Mouse (Mus musculus) CH12.LX (cell line): ENCODE data around the gene Klhl29. TPM values are rescaled to one million over a fixed set of nuclear protein-coding genes. Genes with fewer than 3 reads are reported as not detected.

Source experiments
- DNase-seq: peaks from one replicate; pipeline ENCODE4 v3.0.0-alpha.2; 2013; ENCODE audit errors: extremely low read depth
- H3K27ac ChIP-seq: 2 replicates; pipeline ENCODE4 v1.5.1; 2012; ENCODE audit warnings: low read depth, mild to moderate bottlenecking, control low read depth, moderate library complexity; ENCODE audit not compliant: insufficient read depth
- H3K27me3 ChIP-seq: replicated peaks from 2 replicates; pipeline ENCODE3; 2012; ENCODE audit warnings: inconsistent platforms
- H3K36me3 ChIP-seq, 2 experiments: replicated peaks in 1 of 2; 2 replicates each; pipeline versions ENCODE3 to v1.6.1; 2012; ENCODE audit warnings: inconsistent platforms in 1 of 2, low read length in 1 of 2, mild to moderate bottlenecking in 1 of 2, mixed read lengths in 1 of 2, moderate library complexity in 1 of 2; ENCODE audit not compliant: control insufficient read depth in 1 of 2, insufficient read depth in 1 of 2
- H3K4me1 ChIP-seq, 2 experiments: 2 replicates each; pipeline ENCODE4 v1.6.1; 2012; ENCODE audit warnings: inconsistent platforms in 1 of 2, moderate library complexity in 1 of 2; ENCODE audit not compliant: insufficient read depth in 2 of 2, control insufficient read depth in 1 of 2
- H3K4me2 ChIP-seq: 2 replicates; pipeline ENCODE4 v1.6.1; 2012; ENCODE audit warnings: low read depth, mild to moderate bottlenecking, control low read depth; ENCODE audit not compliant: poor library complexity, insufficient read depth, severe bottlenecking
- H3K4me3 ChIP-seq, 3 experiments: fragments of 150-350 bp in 1 of 3; sonication (generic) in 1 of 3; replicated peaks in 1 of 3; 2 replicates each; pipeline versions ENCODE3 to v1.5.1; 2011 to 2012; ENCODE audit warnings: low read depth in 2 of 3, low read length in 2 of 3, mild to moderate bottlenecking in 2 of 3, moderate library complexity in 2 of 3, control low read depth in 1 of 3, improper control_type of control experiment in 1 of 3, inconsistent platforms in 1 of 3, mixed read lengths in 1 of 3; ENCODE audit not compliant: poor library complexity in 1 of 3
- H3K79me2 ChIP-seq: replicated peaks from 2 replicates; pipeline ENCODE4 v1.6.1; 2012; ENCODE audit warnings: mild to moderate bottlenecking, moderate library complexity; ENCODE audit not compliant: control insufficient read depth, poor library complexity, insufficient read depth, severe bottlenecking; ENCODE audit errors: extremely low read depth
- H3K9ac ChIP-seq: 2 replicates; pipeline ENCODE4 v1.6.1; 2012; ENCODE audit warnings: low read depth, mild to moderate bottlenecking, control low read depth, moderate library complexity; ENCODE audit not compliant: insufficient read depth
- H3K9me3 ChIP-seq: replicated peaks from 2 replicates; pipeline ENCODE3; 2012; ENCODE audit warnings: low read length, inconsistent platforms, mixed read lengths
- CHD1 ChIP-seq: IDR thresholded peaks from 2 replicates; pipeline ENCODE4 v1.6.1; 2012; ENCODE audit warnings: low read depth, low read length, improper control_type of control experiment, inconsistent platforms
- CHD2 ChIP-seq: IDR thresholded peaks from 2 replicates; pipeline ENCODE4 v1.6.1; 2011; ENCODE audit warnings: low read length, improper control_type of control experiment
- CTCF ChIP-seq, 2 experiments: IDR thresholded peaks in 1 of 2; conservative IDR thresholded peaks in 1 of 2; 2 replicates each; pipeline ENCODE4 v1.5.1; 2011 to 2012; ENCODE audit warnings: low read depth in 2 of 2, low read length in 2 of 2, improper control_type of control experiment in 1 of 2, inconsistent platforms in 1 of 2, mild to moderate bottlenecking in 1 of 2, moderate library complexity in 1 of 2
- EP300 ChIP-seq: IDR thresholded peaks from 2 replicates; pipeline ENCODE4 v1.6.1; 2011; ENCODE audit warnings: low read length, improper control_type of control experiment
- GABPA ChIP-seq: IDR thresholded peaks from 2 replicates; pipeline ENCODE4 v1.6.1; 2012; ENCODE audit warnings: low read depth, low read length, improper control_type of control experiment, inconsistent platforms; ENCODE audit not compliant: insufficient replicate concordance
- HCFC1 ChIP-seq: IDR thresholded peaks from 2 replicates; pipeline ENCODE4 v1.6.1; 2012; ENCODE audit warnings: low read depth, mild to moderate bottlenecking, inconsistent platforms, low read length, improper control_type of control experiment
- JUN ChIP-seq: IDR thresholded peaks from 2 replicates; pipeline ENCODE4 v1.6.1; 2011; ENCODE audit warnings: low read depth, mild to moderate bottlenecking, low read length, improper control_type of control experiment, moderate library complexity; ENCODE audit not compliant: insufficient read depth
- MAFK ChIP-seq: IDR thresholded peaks from 2 replicates; pipeline ENCODE4 v1.6.1; 2011; ENCODE audit warnings: low read length, improper control_type of control experiment; ENCODE audit not compliant: insufficient replicate concordance
- MAZ ChIP-seq: IDR thresholded peaks from 2 replicates; pipeline ENCODE4 v1.6.1; 2012; ENCODE audit warnings: low read depth, mild to moderate bottlenecking, inconsistent platforms, low read length, improper control_type of control experiment, moderate library complexity
- MYC ChIP-seq: IDR thresholded peaks from 2 replicates; pipeline ENCODE4 v1.6.1; 2011; ENCODE audit warnings: low read depth, mild to moderate bottlenecking, improper control_type of control experiment, low read length
- NELFE ChIP-seq: IDR thresholded peaks from 2 replicates; pipeline ENCODE4 v1.6.1; 2011; ENCODE audit warnings: low read depth, low read length, improper control_type of control experiment
- NRF1 ChIP-seq: IDR thresholded peaks from 2 replicates; pipeline ENCODE4 v1.6.1; 2014; ENCODE audit warnings: low read depth, mild to moderate bottlenecking, inconsistent platforms, low read length, improper control_type of control experiment, moderate library complexity
- PAX5 ChIP-seq: IDR thresholded peaks from 2 replicates; pipeline ENCODE4 v1.6.1; 2012; ENCODE audit warnings: low read length, inconsistent platforms, mixed read lengths
- POLR2A ChIP-seq: IDR thresholded peaks from 2 replicates; pipeline ENCODE4 v1.6.1; 2011; ENCODE audit warnings: low read depth, mild to moderate bottlenecking, improper control_type of control experiment, low read length
- POLR2AphosphoS2 ChIP-seq: IDR thresholded peaks from 2 replicates; pipeline ENCODE4 v1.6.1; 2011; ENCODE audit warnings: low read depth, low read length, improper control_type of control experiment
- RAD21 ChIP-seq: IDR thresholded peaks from 2 replicates; pipeline ENCODE4 v1.6.1; 2011; ENCODE audit warnings: low read depth, mild to moderate bottlenecking, low read length, improper control_type of control experiment, moderate library complexity
- SMC3 ChIP-seq: IDR thresholded peaks from 2 replicates; pipeline ENCODE4 v1.6.1; 2011; ENCODE audit warnings: low read depth, low read length, improper control_type of control experiment
- TBP ChIP-seq: conservative IDR thresholded peaks from 2 replicates; pipeline ENCODE4 v1.6.1; 2011; ENCODE audit warnings: low read depth, low read length, improper control_type of control experiment
- USF1 ChIP-seq: IDR thresholded peaks from 2 replicates; pipeline ENCODE4 v1.6.1; 2014; ENCODE audit warnings: low read depth, mild to moderate bottlenecking, inconsistent platforms, low read length, improper control_type of control experiment
- ZC3H11A ChIP-seq: IDR thresholded peaks from 2 replicates; pipeline ENCODE4 v1.6.1; 2012; ENCODE audit warnings: low read depth, mild to moderate bottlenecking, inconsistent platforms, low read length, improper control_type of control experiment
- dilution Hi-C: fragments of 300-500 bp; cut with MboI; formaldehyde crosslinking; loops from 2 replicates; pipeline ENCODE4 v1.14.3; 2020; ENCODE audit warnings: low sequenced_read_pairs; ENCODE audit not compliant: extremely low pct_unique_long_range_greater_than_20kb, extremely low pct_ligation_motif_present
- in situ Hi-C: fragments of 300-500 bp; cut with MboI; formaldehyde crosslinking; loops from 3 replicates; pipeline ENCODE4 v1.14.3; 2019; ENCODE audit warnings: low sequenced_read_pairs, low pct_ligation_motif_present, low pct_unique_long_range_greater_than_20kb, mixed read lengths
- polyA plus RNA-seq: library from polyadenylated mRNA; unstranded; fragments of >175 nt; gene quantifications from 2 replicates; pipeline ENCODE4 v1.2.1, GENCODE M21; 2012; ENCODE audit warnings: low read depth; ENCODE audit not compliant: insufficient read length
- total RNA-seq, 2 experiments: library from RNA; depleted of rRNA; stranded (reverse); fragments of 300-350 nt in 1 of 2; fragments of >200 nt in 1 of 2; gene quantifications; 2 replicates each; pipeline ENCODE4 v1.2.3; 2012 to 2014

Klhl29 gene
- total and polyA plus RNA-seq, 3 experiments = 0.04 TPM; not detected in 2

DNA sequence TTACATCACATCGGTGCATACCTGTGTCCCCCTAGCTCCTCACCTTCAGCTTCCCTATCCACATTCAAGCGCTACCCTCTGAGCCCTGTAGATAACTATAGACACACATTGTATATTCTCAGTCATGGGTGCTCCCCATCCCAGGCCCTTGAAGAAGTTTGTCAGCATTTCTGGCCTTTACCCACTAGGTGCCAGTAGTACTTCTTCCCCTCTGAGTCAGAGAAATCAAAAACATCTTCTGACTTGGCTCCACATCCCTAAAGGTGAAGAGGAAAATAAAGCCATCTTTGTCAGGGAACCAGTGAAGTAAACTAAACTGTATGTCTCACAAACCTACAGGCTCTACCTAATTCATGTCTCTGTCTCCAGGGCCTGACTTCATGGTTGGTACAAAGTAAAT is 67.6 kb downstream of the Klhl29 start:
- in situ Hi-C loops = no loop called here
- no peak overlapping the region for H3K27ac ChIP-seq
- H3K4me2 ChIP-seq = no peak overlapping the region
- no peaks in the 10 kb centered on the region for H3K9me3 ChIP-seq
- no peaks in the 10 kb centered on the region for H3K36me3 ChIP-seq
- peaks cover 0 to 4% of the 10 kb centered on the region in 2 experiments; a peak in 1 of 4 replicates for H3K4me1 ChIP-seq
- H3K4me3 ChIP-seq = no peak overlapping the region
- H3K27me3 ChIP-seq = no peaks in the 10 kb centered on the region
- dilution Hi-C loops = no loop called here
- peak; percentile 26 for DNase-seq
- peak; percentile 48 for TF ChIP-seq RAD21
- TF ChIP-seq CHD1 = no peak
- TF ChIP-seq SMC3 = peak; percentile 21; the same call in 1 of the 2 replicates
- no peak for TF ChIP-seq USF1
- peak in 1 of 2 experiments; percentile 38; a peak in 2 of 4 replicates for TF ChIP-seq CTCF (conservative IDR thresholded peaks at IDR 0.05 in 1 of 2, IDR thresholded peaks at IDR 0.05 in 1 of 2; ENCODE audit: low read depth in 2 of 2, low read length in 2 of 2)
- H3K79me2 ChIP-seq = no peaks in the 10 kb centered on the region
- no peak overlapping the region for H3K9ac ChIP-seq

DNA sequence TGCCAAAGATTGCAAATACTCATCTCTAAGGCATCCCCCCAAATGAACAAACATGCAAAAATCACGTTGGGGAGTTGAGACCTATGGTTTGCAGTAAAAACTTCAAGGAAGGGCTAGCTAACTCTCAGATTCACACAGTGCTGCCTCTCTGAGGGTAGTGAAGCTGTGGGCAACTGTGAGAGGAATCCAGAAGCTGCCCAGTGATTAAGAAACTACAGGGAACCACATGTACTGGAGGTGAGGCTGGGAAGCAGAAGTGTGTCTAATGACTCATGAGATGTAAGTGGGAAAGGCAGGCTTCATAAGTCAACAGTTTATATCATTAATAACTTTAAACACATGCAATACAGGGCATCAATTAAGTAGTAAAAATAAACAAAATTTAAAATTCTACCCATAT is 70.0 kb downstream of the Klhl29 start:
- H3K27me3 ChIP-seq = no peaks in the 10 kb centered on the region
- no peak overlapping the region for H3K4me3 ChIP-seq
- TF ChIP-seq MYC (no peak), NELFE (no peak), POLR2A (no peak), USF1 (no peak), ZC3H11A (no peak), NRF1 (no peak), TBP (no peak), HCFC1 (no peak), SMC3 (no peak), CHD2 (no peak)
- H3K27ac ChIP-seq = no peak overlapping the region
- no peaks in the 10 kb centered on the region for H3K36me3 ChIP-seq
- no peak for DNase-seq
- in situ Hi-C loops = no loop called here
- no peak overlapping the region for H3K4me2 ChIP-seq
- dilution Hi-C loops = no loop called here
- H3K9ac ChIP-seq = no peak overlapping the region
- no peaks in the 10 kb centered on the region for H3K9me3 ChIP-seq
- no peaks in the 10 kb centered on the region for H3K79me2 ChIP-seq
- peaks cover 0 to 19% of the 10 kb centered on the region in 2 experiments; a peak in 3 of 4 replicates for H3K4me1 ChIP-seq

DNA sequence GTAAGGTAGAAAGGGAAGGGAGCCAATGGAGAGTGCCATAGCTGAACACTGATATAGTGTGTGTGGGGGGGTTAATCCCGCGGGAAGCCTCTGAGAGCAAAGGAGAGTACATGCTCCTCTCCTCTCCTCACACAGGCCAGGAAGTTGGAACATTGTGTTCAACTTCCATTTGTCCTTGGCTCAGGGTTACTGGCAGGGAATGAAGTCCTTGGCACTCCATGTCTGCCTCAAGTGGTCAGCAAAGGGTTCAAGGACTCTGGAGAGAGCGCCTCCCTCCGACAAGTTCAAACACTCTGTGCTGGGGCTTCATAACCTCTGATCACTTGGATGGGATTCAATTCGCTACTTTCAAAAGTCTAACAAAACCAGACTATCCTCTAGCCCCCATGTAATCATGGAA is 71.6 kb downstream of the Klhl29 start:
- H3K4me1 ChIP-seq = peaks cover 0 to 31% of the 10 kb centered on the region in 2 experiments; a peak in 3 of 4 replicates
- in situ Hi-C loops (no loop called here), dilution Hi-C loops (no loop called here)
- H3K9me3 ChIP-seq = no peaks in the 10 kb centered on the region
- H3K4me2 ChIP-seq = no peak overlapping the region
- no peaks in the 10 kb centered on the region for H3K27me3 ChIP-seq
- TF ChIP-seq SMC3 (no peak), CHD1 (no peak), GABPA (no peak), CTCF (conservative IDR thresholded peaks at IDR 0.05 in 1 of 2, IDR thresholded peaks at IDR 0.05 in 1 of 2; ENCODE audit: low read depth in 2 of 2, low read length in 2 of 2) (no peak), POLR2AphosphoS2 (no peak), MAFK (no peak), EP300 (no peak), HCFC1 (no peak), JUN (no peak), PAX5 (no peak), MAZ (no peak)
- H3K36me3 ChIP-seq = no peaks in the 10 kb centered on the region
- no peak for DNase-seq
- no peaks in the 10 kb centered on the region for H3K79me2 ChIP-seq
- no peak overlapping the region for H3K27ac ChIP-seq
- H3K9ac ChIP-seq = no peak overlapping the region
- no peak overlapping the region for H3K4me3 ChIP-seq
